Mouse (Mus musculus) C2C12 (cell line): Measurements from ENCODE around the gene Nfib.

Experiments used
- CEBPB ChIP-seq: IDR thresholded peaks from one replicate; pipeline ENCODE4 v1.6.1; 2011; ENCODE audit warnings: low read depth, mild to moderate bottlenecking, control low read depth, moderate library complexity
- CTCF ChIP-seq: IDR thresholded peaks from one replicate; pipeline ENCODE4 v1.5.1; 2011; ENCODE audit not compliant: control insufficient read depth, insufficient read depth, insufficient read length
- FOSL1 ChIP-seq: IDR thresholded peaks from one replicate; pipeline ENCODE4 v1.8.0; 2011; ENCODE audit warnings: mild to moderate bottlenecking, low read length; ENCODE audit not compliant: poor library complexity, insufficient read depth, severe bottlenecking
- MAX ChIP-seq: IDR thresholded peaks from one replicate; pipeline ENCODE4 v1.6.1; 2011; ENCODE audit warnings: mild to moderate bottlenecking, control low read depth
- MYOD1 ChIP-seq: IDR thresholded peaks from one replicate; pipeline ENCODE4 v1.6.1; 2011; ENCODE audit warnings: low read depth; ENCODE audit not compliant: control insufficient read depth, insufficient read length
- MYOG ChIP-seq: IDR thresholded peaks from one replicate; pipeline ENCODE4 v1.6.1; 2011; ENCODE audit not compliant: control insufficient read depth, insufficient read length; ENCODE audit errors: extremely low read depth
- USF1 ChIP-seq: IDR thresholded peaks from one replicate; pipeline ENCODE4 v1.6.1; 2011; ENCODE audit warnings: low read depth, mild to moderate bottlenecking, control low read depth, moderate library complexity

- TF ChIP-seq CTCF (no peak), MAX (no peak), MYOG (no peak), FOSL1 (no peak), MYOD1 (no peak), USF1 (no peak), CEBPB (no peak)
Measured at GRCm38 (mm10) chr4:82485910-82486309, 219.6 kb downstream of the Nfib start.
